Mouse (Mus musculus) lung, postnatal 25 days (tissue): ENCODE data around the gene Lrp4.

ENCODE experiments used
- DNase-seq: peaks from one replicate; pipeline ENCODE4 v3.0.0; 2022; ENCODE audit warnings: low spot score

Lrp4 gene

DNA sequence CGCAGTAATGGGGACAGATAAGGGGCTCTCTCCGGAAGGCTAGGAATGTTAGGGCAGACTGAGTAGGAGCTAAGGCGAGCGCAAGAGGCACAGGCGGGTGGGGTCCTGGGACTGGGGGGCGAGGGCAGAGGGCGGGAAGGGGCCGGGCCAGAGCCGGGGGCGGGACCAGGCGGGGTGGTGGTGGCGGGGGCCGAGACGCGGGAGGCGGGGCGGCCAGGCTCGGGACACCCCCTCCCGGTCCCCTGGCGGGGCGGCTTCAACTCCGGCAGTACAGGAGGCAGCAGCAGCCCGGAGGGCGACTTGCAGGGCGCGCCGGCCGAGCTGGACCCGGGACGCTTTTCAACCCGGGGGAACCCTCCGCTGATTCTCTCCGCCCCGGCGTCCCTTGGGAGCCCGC lies at the start of gene Lrp4:
Gene Lrp4 (plus strand): TSS at position 253 of the 397 bp plus-strand sequence.
- peak; percentile 71 for DNase-seq

DNA sequence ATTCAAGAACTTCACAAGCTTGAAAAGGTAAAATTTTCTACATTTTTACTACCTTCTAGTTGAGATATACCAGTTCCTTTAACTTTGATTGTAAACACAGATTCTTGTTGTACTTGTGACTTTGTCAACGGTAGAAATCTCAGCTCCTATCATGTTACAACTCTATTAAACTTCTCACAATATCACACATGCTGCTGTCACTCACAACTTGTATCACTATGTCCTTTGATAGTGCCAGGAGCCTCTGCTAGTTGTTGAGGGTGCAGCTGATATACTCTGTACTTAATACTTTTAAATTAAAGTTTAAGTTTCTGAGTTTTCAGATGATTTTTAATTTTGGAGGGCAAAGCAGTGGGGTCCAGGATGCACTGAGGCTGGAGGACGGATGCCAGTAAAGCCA lies 49.3 kb upstream of the Lrp4 start:
- no peak for DNase-seq

DNA sequence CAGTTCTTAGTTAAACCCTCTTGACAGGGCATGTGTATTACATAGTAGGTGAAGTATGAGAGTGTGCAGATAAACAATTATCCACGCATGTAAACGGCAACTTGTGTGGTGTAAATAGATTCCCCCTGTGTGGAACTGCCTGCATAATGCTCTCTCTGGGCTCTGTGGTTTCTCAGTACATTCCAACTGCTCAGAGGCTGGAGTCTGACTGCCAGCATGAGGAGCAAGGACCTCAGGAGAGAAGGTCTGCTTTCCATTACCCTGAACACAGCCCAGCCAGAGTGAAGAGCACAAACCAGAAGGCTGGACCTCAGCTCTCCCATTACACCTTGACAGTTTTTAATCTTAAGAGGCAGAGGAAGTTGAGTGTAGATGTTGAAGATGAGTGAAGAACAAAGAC lies 45.8 kb upstream of the Lrp4 start:
- DNase-seq, result no peak

DNA sequence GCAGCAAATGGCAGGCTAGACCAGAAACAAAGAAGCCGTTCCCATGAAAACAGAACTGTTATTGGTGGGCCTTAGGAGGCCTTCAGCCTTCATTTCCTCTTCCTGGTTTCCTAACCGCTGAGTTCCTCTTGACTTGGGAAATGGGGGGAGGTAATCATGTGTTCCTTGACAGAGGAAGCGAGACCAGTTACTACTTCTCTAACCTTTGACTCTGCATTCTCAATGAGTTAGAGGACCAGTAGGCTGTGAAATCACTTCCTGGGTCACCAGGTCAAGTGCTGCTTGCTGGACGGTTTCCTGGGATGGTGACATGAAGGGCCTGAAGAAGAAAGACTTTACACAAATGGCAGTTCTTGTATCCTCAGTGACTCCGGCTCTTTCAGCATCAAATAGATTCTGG lies 45.0 kb upstream of the Lrp4 start:
- DNase-seq, result peak; percentile 58

DNA sequence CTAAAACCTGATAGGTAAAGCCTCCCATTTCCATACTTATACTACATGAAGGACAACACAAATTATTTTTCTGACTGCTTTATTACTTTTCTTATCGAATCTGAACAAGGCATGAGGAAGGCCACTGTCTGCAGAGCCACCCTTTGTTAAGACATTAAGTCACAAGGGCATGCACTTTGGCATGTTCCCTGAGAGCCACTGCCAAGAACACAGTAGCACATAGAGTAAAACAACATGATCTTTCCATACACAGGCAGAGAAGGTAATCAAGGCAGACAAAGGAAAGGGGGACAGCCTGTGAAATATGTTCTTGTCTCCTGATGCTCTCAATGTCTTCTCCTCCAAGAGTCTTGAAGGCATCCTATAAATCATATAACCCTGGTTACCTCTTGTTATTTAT lies 43.5 kb upstream of the Lrp4 start:
- no peak for DNase-seq

DNA sequence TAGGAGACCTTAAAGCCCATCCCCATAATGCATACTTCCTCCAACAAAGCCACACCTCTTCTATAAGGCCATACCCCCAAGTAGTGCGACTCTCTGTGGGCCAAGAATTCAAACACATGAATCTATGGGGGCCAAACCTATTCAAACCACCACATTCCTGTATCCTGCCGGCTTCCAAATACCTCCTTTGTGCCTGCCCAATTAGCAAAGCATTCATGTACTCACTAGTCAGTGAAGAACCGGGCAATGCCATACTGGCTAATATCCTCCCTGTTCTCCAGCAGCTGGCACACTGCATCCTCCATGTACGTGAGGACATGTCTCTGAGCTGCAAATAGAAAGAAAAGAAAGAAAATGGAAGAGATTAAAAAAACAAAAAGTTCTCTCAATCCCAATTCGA lies 35.7 kb upstream of the Lrp4 start:
- no peak for DNase-seq

DNA sequence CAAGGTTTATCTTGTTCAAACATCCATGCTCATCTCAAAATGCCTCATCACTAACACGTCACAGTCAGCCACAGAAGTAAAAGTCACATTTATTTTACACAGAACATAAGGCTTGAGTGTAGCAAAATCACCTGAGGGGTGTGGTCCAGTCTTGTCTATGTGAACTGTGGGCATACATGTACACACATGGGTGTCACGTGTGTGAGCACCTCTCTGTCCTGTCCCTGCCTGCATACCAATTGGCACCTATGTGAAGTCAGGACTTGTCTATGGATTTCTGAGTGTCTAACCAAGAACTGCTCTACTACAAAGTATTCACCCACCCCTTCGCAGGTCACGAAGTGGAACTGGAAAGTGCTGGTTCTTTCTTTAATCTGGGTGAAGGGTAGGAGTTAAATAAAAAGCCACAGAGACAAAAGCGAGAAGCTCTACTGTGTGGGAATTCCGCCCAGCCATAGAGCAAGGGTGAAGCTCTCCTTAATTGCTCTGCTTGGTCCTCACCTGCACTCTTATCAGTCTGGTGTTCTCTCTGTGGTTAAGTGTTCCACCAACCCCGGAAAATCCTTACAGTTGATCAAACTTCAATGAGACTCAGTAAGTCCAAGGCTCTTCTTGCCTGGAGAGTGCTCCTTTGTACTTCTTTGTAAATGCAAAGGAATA lies 33.1 kb upstream of the Lrp4 start:
- DNase-seq, result no peak

DNA sequence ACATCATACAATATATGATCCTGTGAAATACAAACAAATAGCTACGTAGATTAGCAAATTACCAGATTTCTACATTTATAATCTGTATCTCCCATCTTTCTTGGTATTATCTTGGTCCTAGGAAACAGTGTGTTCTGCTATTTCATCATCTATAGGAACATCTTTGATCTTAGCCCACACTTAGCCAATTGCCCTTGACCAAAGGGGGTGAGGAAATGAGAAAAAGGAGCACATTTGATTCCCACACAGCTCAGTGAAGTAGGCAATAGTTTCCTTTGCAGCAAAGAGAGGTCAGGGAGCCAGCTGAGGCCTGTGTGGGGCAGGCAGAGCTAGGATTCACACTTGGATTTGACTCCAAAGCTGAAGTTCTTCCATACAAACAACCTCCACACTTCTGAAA lies 31.0 kb upstream of the Lrp4 start:
- no peak for DNase-seq

DNA sequence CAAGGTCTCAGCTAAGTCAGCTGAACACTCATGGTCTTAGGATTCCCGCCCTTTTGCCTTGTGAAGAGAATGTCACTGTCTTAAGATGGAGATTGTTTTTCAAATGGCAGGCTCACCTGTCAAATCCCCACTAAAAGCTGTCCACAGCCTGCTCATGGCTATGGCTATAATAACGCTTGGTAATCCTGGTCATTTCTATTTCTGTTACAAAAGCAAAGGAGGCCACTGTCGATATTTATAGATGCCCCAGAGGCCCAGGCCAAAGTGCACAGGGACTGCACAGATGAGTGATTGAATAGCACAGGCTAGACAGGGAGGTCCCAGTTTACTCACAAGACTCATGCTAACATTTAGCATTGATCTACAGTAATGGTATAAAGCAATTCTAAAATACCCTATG lies 28.2 kb upstream of the Lrp4 start:
- no peak for DNase-seq

DNA sequence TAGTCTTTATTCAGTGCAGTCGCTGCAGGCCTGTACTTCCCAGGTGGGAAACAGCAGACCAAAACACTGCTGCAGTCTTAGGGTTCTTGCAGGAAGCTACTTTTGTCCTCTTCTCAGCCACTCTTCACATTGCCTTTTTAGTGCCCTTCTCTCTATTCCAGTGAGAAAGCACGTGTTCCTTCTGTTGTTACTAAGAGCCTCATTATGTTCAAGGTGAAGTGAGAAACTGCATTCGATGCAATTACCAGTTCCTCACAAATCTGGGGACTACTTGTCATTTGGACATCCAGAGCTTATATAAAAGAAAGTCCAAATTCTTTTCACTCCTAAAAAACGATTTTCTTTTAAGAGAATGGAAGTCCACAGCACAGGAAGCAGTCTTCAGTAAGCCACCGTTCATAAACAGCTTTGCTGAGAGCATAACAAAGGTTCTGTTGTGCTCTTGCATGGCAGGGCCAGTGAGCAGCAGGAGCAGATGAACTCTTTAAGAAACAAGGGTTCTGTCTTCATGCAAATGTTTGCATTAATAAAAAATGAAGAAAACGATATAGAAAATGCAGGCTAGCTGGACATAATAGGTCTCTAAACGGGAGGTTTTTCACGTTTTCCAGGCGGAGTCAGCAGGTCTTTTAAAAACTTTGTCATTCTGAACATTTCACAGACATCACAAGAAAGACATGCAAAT lies 27.3 kb upstream of the Lrp4 start:
- no peak for DNase-seq

DNA sequence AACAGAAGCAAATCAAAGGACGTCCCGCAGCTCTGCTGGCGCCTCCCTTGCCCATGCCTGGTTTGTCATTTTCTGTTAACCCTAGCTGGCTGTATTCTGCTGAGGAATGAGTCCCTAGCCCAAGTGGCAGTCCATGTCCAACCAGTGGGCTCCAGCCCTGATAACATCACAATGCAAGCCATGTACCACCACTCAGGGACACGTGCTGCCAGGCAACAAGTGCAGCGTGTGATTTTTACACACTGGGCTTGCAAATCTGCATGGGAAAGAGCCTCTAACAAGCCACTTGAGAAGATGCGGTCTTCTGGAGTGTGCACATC lies 26.8 kb upstream of the Lrp4 start:
- DNase-seq, result no peak

DNA sequence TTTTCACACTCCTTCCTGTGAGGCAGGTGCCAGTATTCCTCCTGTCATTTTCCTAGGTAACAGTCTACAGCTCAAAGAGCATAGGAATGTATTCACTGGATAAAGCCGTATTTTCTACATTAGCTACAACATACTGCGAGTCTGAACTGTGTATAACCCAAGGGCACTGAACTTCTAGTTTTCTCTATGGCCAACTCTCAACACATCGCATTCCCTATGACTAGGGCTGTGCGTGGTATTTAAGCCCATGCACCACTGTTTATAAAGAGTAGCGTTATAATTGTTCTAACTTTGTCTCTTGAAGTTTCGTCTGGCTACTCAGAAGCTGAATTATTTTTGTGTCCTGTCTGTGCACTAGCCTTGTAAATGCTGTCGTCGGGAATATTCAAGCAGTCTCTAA lies 20.6 kb upstream of the Lrp4 start:
- no peak for DNase-seq

DNA sequence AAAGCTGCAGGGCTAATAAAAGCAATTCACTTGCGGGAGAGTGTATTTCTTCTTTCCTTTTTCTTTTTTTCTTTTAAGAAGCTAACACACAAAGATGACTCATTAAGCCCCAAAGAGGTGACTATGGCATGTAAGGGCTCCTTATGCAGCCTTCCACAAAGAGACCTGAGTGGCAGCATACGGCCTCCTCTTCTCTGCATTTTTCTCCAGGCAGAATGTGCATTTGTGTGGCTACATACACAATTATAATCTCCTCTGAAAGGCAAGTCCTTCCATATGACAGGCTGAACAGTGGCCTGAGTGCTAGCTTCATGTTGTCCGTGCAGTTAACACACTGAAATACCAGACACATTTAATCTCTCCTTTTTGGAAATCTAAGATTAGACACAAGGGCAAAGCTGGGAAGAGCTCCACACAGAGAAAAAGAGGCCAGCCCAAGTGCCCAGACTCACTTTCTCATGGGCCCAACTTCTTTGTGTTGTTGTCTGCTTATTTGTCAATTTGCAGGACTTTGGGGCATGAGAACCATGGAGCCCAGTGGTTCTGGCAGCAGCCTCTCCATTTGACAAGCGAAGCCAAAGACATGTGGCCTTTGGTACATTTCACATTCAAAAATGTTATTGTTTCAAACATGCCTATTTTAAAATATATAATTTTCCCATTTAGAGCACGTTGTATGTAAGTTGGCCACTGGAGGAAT lies 20.0 kb upstream of the Lrp4 start:
- DNase-seq, result no peak

DNA sequence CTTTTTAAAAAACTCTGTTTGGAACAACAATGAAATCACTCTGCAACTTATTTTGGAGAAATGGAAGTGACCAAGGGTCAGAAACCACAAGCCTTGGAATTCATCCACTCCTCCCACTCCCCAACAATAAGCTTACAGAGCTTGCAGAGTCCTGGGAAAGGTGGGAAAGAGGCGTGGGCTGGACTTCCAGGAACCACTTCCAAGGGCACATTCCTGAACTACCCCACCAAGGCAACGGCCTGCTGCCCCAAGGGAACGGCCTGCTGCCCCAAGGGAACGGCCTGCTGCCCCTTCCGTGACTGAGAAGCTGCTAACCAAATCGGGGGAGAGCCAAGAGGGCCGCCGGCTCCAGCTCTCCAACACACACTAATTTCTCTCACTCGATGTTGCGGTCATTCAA lies 18.0 kb upstream of the Lrp4 start:
- DNase-seq, result no peak

DNA sequence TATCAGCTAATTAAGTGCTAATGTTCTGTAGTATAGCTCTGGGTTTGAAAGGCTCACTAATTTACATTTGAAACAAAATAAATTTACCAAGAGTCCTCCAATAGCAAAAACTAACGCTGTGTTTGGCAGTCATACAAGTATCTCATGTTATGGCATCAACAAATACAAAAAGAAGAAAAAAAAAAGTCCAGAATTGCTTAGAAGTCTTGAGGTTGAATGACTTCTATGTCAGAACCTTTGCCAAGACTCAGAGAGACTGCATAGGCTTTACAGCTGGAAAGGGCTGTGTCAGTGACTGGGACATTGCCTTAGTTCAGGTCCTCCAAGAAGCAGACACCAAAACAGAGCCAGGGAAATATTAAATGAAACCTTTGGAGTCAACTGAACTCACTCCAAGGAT lies 17.4 kb upstream of the Lrp4 start:
- DNase-seq, result no peak

DNA sequence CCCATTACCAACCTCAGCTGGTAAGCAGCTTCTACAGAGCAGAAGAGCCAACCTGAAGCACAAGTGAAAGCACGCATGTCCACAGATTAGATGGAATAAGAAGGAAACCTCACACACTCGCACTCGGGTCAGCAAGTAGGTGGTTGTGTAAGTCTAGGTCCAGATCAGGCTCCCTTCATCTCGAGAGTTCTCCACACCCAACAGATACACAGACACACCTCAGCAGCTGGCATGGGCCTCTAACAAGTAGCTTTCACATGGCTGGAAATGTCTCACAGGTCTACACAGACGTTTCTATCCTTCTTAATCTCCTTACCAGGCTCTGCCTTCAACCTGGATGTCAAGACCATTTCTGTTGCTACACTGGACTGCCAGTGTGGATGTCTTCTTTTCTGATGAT lies 16.6 kb upstream of the Lrp4 start:
- DNase-seq, result peak; percentile 42

DNA sequence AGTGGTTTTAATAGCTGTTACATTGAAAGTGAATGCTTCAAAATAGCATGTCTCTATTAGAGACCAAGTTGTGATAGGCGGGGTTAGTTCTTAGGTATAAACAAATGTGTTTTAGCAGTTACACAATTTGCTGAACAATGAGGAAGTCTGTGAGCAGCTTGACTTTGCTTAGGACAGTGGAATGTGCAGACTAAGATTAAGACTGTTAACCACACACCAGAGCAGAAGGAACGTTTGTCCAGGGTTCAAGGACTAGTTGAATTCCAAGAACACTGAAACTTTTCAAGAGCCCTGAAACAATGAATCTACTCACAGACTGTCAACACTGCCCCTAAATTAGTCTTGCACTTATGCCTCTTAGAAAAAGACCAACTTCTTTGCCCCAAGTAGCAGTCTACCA lies 15.6 kb upstream of the Lrp4 start:
- DNase-seq, result peak; percentile 64

DNA sequence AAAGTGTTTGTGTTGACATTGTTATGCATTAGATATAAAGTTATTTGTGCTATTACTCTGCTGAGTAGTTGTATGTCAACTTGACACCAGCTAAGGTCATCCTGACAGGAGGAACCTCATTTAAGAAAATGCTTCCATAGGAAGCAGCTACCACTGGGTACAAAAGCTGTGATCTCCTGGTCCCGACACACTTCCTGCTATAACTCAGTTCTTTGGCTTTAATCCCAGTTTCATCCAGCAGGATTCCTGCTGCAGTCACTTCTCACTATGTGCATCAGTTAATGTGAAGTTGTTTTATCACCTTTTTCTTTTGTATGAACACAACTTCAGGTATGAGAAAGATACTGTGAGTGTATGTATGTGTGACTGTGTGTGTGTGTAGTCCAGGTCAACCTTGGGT lies 15.1 kb upstream of the Lrp4 start:
- DNase-seq, result no peak

DNA sequence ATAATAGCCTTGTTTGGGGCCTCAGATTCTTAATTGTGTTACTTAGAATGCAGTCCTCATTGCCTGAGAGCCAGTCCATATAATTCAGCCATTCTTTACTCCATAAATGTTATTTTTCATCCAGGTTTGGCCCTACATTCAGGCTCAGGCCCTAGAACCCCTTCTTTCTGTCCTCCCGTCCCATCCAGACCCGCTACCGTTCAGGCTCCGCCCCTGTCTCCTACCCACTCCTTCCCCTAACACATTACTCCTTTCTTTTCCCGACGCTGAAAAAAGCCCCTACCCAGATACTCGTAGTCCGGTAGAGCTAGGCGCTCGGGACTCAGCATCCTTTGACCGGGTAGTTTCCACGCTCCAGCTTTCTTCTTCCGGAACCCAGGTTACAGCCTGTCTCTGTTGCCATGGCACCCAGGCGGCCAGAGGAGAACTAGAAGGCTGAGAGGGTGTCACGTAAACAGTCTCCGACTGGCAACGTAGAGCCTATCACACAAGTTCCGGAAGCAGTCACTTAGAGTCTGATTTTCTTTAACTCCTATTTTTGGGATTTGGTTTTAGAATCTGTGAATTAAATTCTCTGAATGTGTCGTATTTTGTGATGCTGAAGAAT lies 12.9 kb upstream of the Lrp4 start, which contains the start of gene 1110051M20Rik:
Gene 1110051M20Rik (minus strand): TSS at position 419 of the 607 bp plus-strand sequence.
- DNase-seq, result peak; percentile 86

DNA sequence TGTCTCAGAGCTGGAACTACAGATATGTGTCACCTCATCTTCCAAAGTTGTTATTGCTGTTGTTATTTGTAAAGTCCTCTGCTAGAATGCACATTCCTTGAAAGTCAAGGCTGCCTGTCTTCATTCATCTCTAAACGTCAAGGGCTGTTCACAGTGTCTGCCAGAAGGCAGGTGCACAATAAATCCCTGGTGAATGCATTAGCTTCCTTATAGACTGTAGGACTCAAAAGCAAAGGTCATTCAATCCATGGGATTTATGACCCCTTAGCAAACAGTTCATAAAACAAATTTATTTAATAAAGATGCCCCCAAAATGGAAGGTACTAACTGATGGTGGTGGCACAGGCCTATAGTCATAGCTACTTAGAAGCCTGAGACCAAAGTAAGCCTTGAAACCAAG lies 7.6 kb upstream of the Lrp4 start:
- DNase-seq, result no peak

DNA sequence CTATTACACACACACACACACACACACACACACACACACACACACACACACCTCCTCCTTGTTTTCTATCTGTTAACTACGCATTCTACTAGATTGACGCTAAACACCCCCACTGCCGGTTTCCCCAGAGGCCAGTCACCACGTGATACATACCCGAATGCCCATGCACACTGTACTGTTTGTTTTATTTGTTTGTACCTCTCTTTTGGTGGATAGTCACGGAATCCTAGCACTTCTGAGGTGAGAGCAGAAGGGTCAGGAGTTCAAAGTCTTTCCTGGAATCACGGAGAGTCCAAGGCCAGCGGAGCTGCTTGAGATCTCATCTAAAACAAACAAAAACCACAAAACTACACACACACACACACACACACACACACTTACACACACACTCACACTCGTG lies 7.0 kb upstream of the Lrp4 start:
- no peak for DNase-seq

DNA sequence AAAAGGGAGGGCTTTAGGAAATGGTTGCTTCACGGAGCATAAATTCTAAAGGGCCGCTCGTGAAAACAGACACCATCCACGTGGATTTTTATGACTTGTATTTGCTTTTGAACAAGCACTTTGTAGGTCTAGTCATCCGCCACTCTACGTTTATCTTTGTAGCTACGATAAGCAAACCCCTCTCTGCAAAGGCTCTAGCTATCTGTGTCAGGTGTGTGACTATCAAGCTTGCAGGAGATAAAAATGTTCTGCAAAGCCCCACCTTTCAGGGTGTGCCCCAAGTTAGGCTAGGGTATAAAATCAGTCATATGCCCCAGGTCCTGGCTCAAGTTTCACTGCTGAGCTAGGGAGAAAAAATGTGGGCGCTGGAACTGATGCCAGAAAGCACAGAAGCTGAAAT lies 4.7 kb upstream of the Lrp4 start:
- no peak for DNase-seq
